Mouse (Mus musculus) intestine, embryonic 15.5 days (tissue): ENCODE data around the gene Lmod1. TPM values are rescaled to one million over a fixed set of nuclear protein-coding genes. Genes with fewer than 3 reads are reported as not detected.
"Not testable (repeated sequence)": the region's sequence is repeated elsewhere in the genome, so short reads cannot be mapped to it uniquely, and the experiment has no call there.

Experiments
- ATAC-seq: fragments of 200-750 bp; cut with Nextera tagmentation; 2 replicates; pipeline ENCODE4 v1.8.0; 2017; ENCODE audit warnings: moderate TSS enrichment, moderate library complexity
- H3K27ac ChIP-seq: fragments of 300-500 bp; sonication (generic); 2 replicates; pipeline ENCODE4 v1.5.1; 2015; ENCODE audit warnings: mild to moderate bottlenecking, inconsistent platforms
- H3K27me3 ChIP-seq: fragments of 300-500 bp; sonication (generic); replicated peaks from 2 replicates; pipeline ENCODE4 v1.6.1; 2015; ENCODE audit warnings: inconsistent platforms
- H3K36me3 ChIP-seq: fragments of 300-500 bp; sonication (generic); 2 replicates; pipeline ENCODE4 v1.6.1; 2015; ENCODE audit warnings: inconsistent platforms
- H3K4me1 ChIP-seq: fragments of 300-500 bp; sonication (generic); replicated peaks from 2 replicates; pipeline ENCODE4 v1.6.1; 2015; ENCODE audit warnings: inconsistent platforms
- H3K4me2 ChIP-seq: fragments of 300-500 bp; sonication (generic); replicated peaks from 2 replicates; pipeline ENCODE4 v1.6.1; 2015; ENCODE audit warnings: mild to moderate bottlenecking, inconsistent platforms
- H3K4me3 ChIP-seq: fragments of 300-500 bp; sonication (generic); replicated peaks from 2 replicates; pipeline ENCODE4 v1.5.1; 2015; ENCODE audit warnings: inconsistent platforms
- H3K9ac ChIP-seq: fragments of 300-500 bp; sonication (generic); 2 replicates; pipeline ENCODE4 v1.6.1; 2015; ENCODE audit warnings: inconsistent platforms
- H3K9me3 ChIP-seq: fragments of 300-500 bp; sonication (generic); 2 replicates; pipeline ENCODE4 v1.6.1; 2016; ENCODE audit warnings: inconsistent platforms
- WGBS: fragments of 180-500 bp; shearing (Covaris S2); methylation state at CpG from one replicate; pipeline ENCODE4 v1.1.7; 2015; 5-methylcytosine and 5-hydroxymethylcytosine counted together
- polyA plus RNA-seq: library from polyadenylated mRNA; unstranded; fragments of >200 nt; fragmentation: Nextera tagmentation; extraction: Ambion mirVana; gene quantifications from 2 replicates; pipeline ENCODE4 v1.2.1, GENCODE M21; 2015

The Lmod1 gene
- polyA plus RNA-seq, 1 experiment from 2014 or later = 11.1 TPM

DNA sequence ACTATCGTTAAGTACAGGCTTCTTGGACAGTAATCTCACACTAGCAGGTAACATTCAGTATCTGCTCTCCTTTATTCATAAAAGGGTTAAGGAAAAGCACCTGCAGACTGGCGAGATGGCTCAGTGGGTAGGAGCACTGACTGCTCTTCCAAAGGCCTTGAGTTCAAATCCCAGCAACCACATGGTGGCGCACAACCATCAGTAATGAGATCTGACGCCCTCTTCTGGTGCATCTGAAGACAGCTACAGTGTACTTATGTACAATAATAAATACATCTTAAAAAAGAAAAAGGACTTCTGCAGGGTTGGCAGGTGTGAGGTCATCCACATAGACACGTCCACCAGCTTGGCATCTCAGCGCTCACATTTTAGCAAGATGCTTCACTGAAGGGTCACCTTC, 57.0 kb downstream of the Lmod1 start:
- WGBS = 65% methylated on average over 6 of the region's 6 CpGs
- not testable (repeated sequence) for H3K4me2 ChIP-seq

GRCm38 (mm10) chr1:135384171-135384570, 59.6 kb downstream of the Lmod1 start:
- WGBS = 96% methylated on average over 5 of the region's 5 CpGs
- Histone ChIP-seq H3K4me3 (no peak overlapping the region), H3K4me1 (no peaks in the 10 kb centered on the region), H3K9ac (no peak overlapping the region), H3K9me3 (no peaks in the 10 kb centered on the region), H3K27me3 (no peaks in the 10 kb centered on the region), H3K36me3 (peaks cover 42% of the 10 kb centered on the region), H3K4me2 (no peak overlapping the region), H3K27ac (no peak overlapping the region)
- ATAC-seq = no peak

More for the DNA sequence above, 57.0 kb downstream of the Lmod1 start:
- not testable (repeated sequence) for H3K4me1 ChIP-seq, H3K9ac ChIP-seq, H3K27me3 ChIP-seq, H3K27ac ChIP-seq, ATAC-seq, H3K9me3 ChIP-seq, H3K4me3 ChIP-seq
- peaks cover 21% of the 10 kb centered on the region for H3K36me3 ChIP-seq

DNA sequence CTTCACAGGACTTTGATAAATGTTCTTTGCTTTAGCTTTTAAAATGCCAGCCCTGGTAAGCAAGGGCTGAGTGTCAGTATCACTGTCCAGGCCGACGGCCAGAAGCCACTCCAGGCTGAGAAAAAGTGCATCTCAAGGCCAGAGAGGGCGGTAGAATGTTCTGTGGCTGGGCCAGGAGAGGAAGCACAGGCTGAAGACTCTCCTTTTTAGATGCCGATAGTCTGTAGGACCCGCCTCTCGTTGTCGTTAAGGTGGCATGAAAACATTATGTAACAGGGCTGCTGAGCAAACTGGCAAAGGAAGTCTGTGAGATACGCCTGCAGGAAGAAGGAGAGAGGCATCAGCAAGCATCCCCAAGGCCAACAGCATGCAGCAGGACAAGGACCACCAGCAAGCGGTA, 60.6 kb downstream of the Lmod1 start:
- Histone ChIP-seq H3K27me3 (no peaks in the 10 kb centered on the region), H3K9me3 (no peaks in the 10 kb centered on the region), H3K4me3 (no peak overlapping the region), H3K9ac (no peak overlapping the region), H3K4me2 (no peak overlapping the region), H3K36me3 (peaks cover 50% of the 10 kb centered on the region), H3K27ac (no peak overlapping the region), H3K4me1 (no peaks in the 10 kb centered on the region)
- ATAC-seq = no peak
- WGBS = 87% methylated on average over 9 of the region's 9 CpGs

DNA sequence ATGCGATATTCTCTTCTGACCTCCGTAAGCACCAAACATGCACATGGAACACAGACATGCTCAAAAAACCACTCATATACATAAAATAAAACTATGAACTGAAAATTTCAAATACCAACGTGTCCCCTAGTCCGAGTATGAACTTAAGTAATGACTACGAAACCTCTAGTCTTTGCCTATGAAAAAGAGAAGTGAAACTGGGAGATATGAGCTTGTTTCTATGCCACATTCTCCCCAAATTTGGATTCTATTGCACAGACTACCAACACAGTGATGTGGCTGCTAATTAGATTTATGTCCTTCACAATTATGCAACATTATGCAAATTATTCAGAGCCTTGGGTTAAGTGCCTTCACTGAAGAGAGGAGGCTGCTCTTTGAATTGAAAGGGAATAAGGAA, 74.9 kb downstream of the Lmod1 start:
- no peaks in the 10 kb centered on the region for H3K27me3 ChIP-seq
- H3K4me2 ChIP-seq = no peak overlapping the region
- 94% methylated on average over 5 of the region's 5 CpGs for WGBS
- peaks cover 46% of the 10 kb centered on the region for H3K36me3 ChIP-seq
- no peaks in the 10 kb centered on the region for H3K9me3 ChIP-seq
- H3K4me3 ChIP-seq = no peak overlapping the region
- H3K4me1 ChIP-seq = no peaks in the 10 kb centered on the region
- H3K27ac ChIP-seq = no peak overlapping the region
- ATAC-seq = no peak
- H3K9ac ChIP-seq = no peak overlapping the region

DNA sequence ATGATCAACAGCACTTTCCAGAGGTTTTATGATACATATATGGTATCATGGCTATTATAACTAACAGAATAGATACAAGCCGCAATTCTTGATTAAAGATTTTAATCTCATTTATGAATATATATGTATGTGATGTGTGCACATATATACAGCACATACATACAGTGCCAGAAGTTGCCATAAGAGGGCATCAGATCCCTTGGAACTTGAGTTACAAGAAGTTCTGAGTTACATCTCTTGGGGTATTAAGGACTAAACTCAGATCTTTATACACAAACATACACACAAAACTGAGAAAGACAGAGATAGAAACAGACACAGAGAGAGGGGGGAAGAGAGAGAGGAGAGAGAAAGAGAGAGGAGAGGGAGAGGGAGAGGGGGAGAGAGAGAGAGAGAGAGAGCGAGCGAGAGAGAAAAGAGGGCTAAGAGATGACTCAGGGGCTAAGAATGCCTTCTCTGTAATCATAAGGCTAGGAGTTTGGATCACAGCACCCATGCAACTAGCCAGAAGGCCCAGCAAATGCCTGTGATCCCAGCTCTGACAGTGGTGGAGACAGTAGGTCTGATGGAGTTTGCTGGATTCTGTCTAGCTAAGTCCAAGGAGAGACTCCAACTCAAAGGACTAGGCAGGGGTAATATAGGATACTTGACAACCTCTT, 77.0 kb downstream of the Lmod1 start:
- H3K4me1 ChIP-seq = no peaks in the 10 kb centered on the region
- no peaks in the 10 kb centered on the region for H3K27me3 ChIP-seq
- 91% methylated on average over 3 of the region's 3 CpGs for WGBS
- H3K27ac ChIP-seq = no peak overlapping the region
- no peak overlapping the region for H3K4me2 ChIP-seq
- no peaks in the 10 kb centered on the region for H3K9me3 ChIP-seq
- H3K4me3 ChIP-seq = no peak overlapping the region
- ATAC-seq = no peak
- H3K36me3 ChIP-seq = peaks cover 53% of the 10 kb centered on the region
- H3K9ac ChIP-seq = no peak overlapping the region

DNA sequence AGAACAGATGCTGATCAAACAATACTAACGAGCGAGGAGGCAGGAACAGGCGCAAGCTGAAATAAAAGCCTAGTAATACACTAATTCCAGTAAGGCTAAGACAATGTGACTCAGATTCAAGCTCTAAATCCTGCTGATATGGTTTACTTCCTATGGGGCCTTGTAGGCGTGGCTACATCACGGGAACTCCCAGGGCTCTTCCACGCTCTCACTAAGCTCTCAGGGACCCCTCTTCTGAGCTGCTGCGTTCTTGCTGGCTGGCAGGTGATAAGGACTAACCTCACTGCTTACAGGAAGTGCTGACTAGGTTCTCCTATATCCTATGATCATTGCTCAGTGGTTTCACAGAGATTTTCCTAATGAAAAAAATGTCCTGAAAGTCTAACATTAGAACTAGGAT, 80.7 kb downstream of the Lmod1 start:
- Histone ChIP-seq H3K4me2 (no peak overlapping the region), H3K27me3 (no peaks in the 10 kb centered on the region), H3K9me3 (no peaks in the 10 kb centered on the region), H3K9ac (no peak overlapping the region), H3K27ac (no peak overlapping the region), H3K4me1 (no peaks in the 10 kb centered on the region), H3K36me3 (peaks cover 61% of the 10 kb centered on the region), H3K4me3 (no peak overlapping the region)
- no peak for ATAC-seq
- WGBS = 82% methylated on average over 7 of the region's 7 CpGs

DNA sequence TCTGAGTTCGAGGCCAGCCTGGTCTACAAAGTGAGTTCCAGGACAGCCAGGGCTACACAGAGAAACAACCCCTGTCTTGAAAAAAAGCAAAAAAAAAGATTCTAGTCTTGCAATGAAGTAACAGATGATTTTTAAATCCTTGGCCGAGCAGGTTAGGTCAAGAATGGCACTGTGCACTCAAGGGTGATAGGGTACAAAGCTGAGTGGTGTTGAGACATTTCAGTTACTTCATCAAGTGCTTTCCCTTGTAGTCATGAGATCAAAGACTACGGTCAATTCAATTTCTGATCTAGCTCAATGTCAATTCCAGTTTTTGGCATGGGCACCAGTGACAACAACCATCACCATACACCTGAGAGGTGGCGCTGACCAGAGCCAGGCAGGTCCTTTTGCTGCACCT, 84.4 kb downstream of the Lmod1 start:
- no peaks in the 10 kb centered on the region for H3K4me1 ChIP-seq

DNA sequence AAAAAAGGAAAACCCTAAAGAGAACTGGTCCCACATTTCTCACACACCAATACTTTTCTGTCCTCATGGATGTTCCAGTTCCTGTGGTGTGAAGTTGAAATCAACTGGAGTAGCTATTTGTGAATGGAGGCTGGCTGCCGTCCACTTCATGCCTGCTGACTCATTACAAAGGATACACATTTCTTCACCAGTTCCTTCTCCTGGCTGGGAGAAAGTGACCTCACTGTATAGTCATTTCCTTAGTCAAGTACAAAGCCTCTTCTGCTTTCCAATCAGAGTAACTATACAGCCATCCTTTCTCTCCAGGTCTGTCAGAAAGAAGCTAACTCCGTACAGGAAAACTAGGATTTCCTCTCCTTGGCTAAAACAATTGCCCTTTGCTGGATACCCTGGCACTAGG, 86.4 kb downstream of the Lmod1 start:
- peaks cover 48% of the 10 kb centered on the region for H3K36me3 ChIP-seq
- ATAC-seq = no peak
- no peak overlapping the region for H3K9ac ChIP-seq
- H3K27ac ChIP-seq = no peak overlapping the region
- H3K4me1 ChIP-seq = no peaks in the 10 kb centered on the region
- H3K27me3 ChIP-seq = no peaks in the 10 kb centered on the region
- 53% methylated on average over 2 of the region's 2 CpGs for WGBS
- no peaks in the 10 kb centered on the region for H3K9me3 ChIP-seq
- no peak overlapping the region for H3K4me2 ChIP-seq
- no peak overlapping the region for H3K4me3 ChIP-seq

More for the DNA sequence above, 84.4 kb downstream of the Lmod1 start:
- Histone ChIP-seq H3K4me3 (no peak overlapping the region), H3K36me3 (peaks cover 55% of the 10 kb centered on the region), H3K27me3 (no peaks in the 10 kb centered on the region), H3K9me3 (no peaks in the 10 kb centered on the region), H3K9ac (no peak overlapping the region), H3K4me2 (no peak overlapping the region), H3K27ac (no peak overlapping the region)
- 99% methylated on average over 4 of the region's 4 CpGs for WGBS
- no peak for ATAC-seq

- no peak overlapping the region for H3K9ac ChIP-seq
- H3K27ac ChIP-seq = no peak overlapping the region
- H3K4me3 ChIP-seq = no peak overlapping the region
- no peak for ATAC-seq
- H3K27me3 ChIP-seq = no peaks in the 10 kb centered on the region
- WGBS = 82% methylated on average over 4 of the region's 4 CpGs
- peaks cover 48% of the 10 kb centered on the region for H3K36me3 ChIP-seq
- H3K4me2 ChIP-seq = no peak overlapping the region
- no peaks in the 10 kb centered on the region for H3K4me1 ChIP-seq
- H3K9me3 ChIP-seq = no peaks in the 10 kb centered on the region
These were observed 87.5 kb downstream of the Lmod1 start for GRCm38 (mm10) chr1:135412130-135412529.

DNA sequence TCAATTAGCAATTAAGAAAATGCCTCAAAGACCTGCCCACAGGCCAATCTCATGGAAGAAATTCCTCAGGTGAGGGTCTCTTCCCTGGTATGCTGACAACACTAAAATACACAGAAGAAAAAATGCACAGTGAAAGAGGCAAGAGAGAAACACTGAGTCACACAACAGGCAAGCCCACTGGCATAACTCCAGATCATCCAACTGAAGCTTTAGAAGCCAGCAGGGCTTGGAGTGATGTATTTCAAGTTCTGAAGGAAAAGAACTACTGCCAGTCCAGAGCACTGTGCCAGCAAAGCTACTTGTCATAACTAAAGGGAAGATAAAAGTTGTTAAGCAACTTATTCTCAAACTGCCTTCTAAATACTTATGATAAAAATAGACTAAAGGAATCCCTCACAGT, 89.4 kb downstream of the Lmod1 start:
- Histone ChIP-seq H3K9ac (no peak overlapping the region), H3K4me1 (no peaks in the 10 kb centered on the region), H3K4me3 (no peak overlapping the region), H3K36me3 (peaks cover 54% of the 10 kb centered on the region), H3K9me3 (no peaks in the 10 kb centered on the region), H3K4me2 (no peak overlapping the region), H3K27ac (no peak overlapping the region), H3K27me3 (no peaks in the 10 kb centered on the region)
- ATAC-seq = no peak

Other genes with a start within 250 kb of the Lmod1 start
- 0.45 and 0.49 TPM in 2 replicates for gene Lgr6, start 219.5 kb upstream of the Lmod1 start, polyA plus RNA-seq
- 2.0 TPM in 2 replicates for gene Ptpn7, start 192.1 kb upstream of the Lmod1 start, polyA plus RNA-seq
- 60.6 TPM in 2 replicates for gene Arl8a, start 178.0 kb upstream of the Lmod1 start, polyA plus RNA-seq
- 0.47 and 0.73 TPM in 2 replicates for gene Gpr37l1, start 157.1 kb upstream of the Lmod1 start, polyA plus RNA-seq
- 209 and 213 TPM in 2 replicates for gene Elf3, start 66.2 kb upstream of the Lmod1 start, polyA plus RNA-seq
- gene Rnpep, start 40.7 kb upstream of the Lmod1 start, polyA plus RNA-seq = 155 and 158 TPM in 2 replicates
- gene Timm17a, start 11.0 kb upstream of the Lmod1 start, polyA plus RNA-seq = 246 and 278 TPM in 2 replicates
- gene Shisa4, start 50.4 kb downstream of the Lmod1 start, polyA plus RNA-seq = 29.5 and 30.2 TPM in 2 replicates
- gene Ipo9, start 105.7 kb downstream of the Lmod1 start, polyA plus RNA-seq = 85.6 and 92.2 TPM in 2 replicates